Mouse (Mus musculus) forebrain, embryonic 11.5 days (tissue): Measurements from ENCODE around the gene Psmb7. TPM values are rescaled to one million over a fixed set of nuclear protein-coding genes. Genes with fewer than 3 reads are reported as not detected.
A peak's percentile ranks its signal among the peaks of the same experiment; 100 is the strongest.

Experiments used
- ATAC-seq: fragments of 200-750 bp; cut with Nextera tagmentation; replicated peaks from 2 replicates; pipeline ENCODE4 v1.8.0; 2017; ENCODE audit warnings: moderate TSS enrichment; ENCODE audit not compliant: low FRiP score
- DNase-seq: peaks from one replicate; pipeline ENCODE4 v3.0.0-alpha.2; 2017; ENCODE audit warnings: low spot score
- H3K27ac ChIP-seq: fragments of 300-500 bp; sonication (generic); 2 replicates; pipeline ENCODE4 v1.5.1; 2014; ENCODE audit warnings: low read depth, low read length
- H3K27me3 ChIP-seq: fragments of 300-500 bp; sonication (generic); 2 replicates; pipeline ENCODE4 v1.6.1; 2014; ENCODE audit warnings: mild to moderate bottlenecking, low read length, mixed read lengths; ENCODE audit not compliant: control insufficient read depth, insufficient read depth
- H3K36me3 ChIP-seq: fragments of 300-500 bp; sonication (generic); 2 replicates; pipeline ENCODE4 v1.6.1; 2014; ENCODE audit warnings: mild to moderate bottlenecking, low read length, moderate library complexity, mixed read lengths; ENCODE audit not compliant: control insufficient read depth, insufficient read depth
- H3K4me1 ChIP-seq: fragments of 300-500 bp; sonication (generic); replicated peaks from 2 replicates; pipeline ENCODE4 v1.6.1; 2014; ENCODE audit warnings: low read length, mixed read lengths; ENCODE audit not compliant: control insufficient read depth, insufficient read depth
- H3K4me2 ChIP-seq: fragments of 300-500 bp; sonication (generic); 2 replicates; pipeline ENCODE4 v1.6.1; 2014; ENCODE audit warnings: low read depth, mild to moderate bottlenecking, low read length, moderate library complexity, mixed read lengths; ENCODE audit not compliant: severe bottlenecking
- H3K4me3 ChIP-seq: fragments of 300-500 bp; sonication (generic); 2 replicates; pipeline ENCODE4 v1.5.1; 2014; ENCODE audit warnings: low read depth, low read length
- H3K9ac ChIP-seq: fragments of 300-500 bp; sonication (generic); 2 replicates; pipeline ENCODE4 v1.6.1; 2014; ENCODE audit warnings: low read length
- H3K9me3 ChIP-seq: fragments of 300-500 bp; sonication (generic); 2 replicates; pipeline ENCODE4 v1.6.1; 2016; ENCODE audit warnings: low read length, mixed read lengths; ENCODE audit not compliant: control insufficient read depth
- WGBS: fragments of 180-500 bp; shearing (Covaris S2); extraction: QIAGEN DNeasy Blood & Tissue Kit; methylation state at CpG from one replicate; pipeline ENCODE4 v1.1.7; 2014; 5-methylcytosine and 5-hydroxymethylcytosine counted together
- polyA plus RNA-seq: library from polyadenylated mRNA; unstranded; fragments of >200 nt; fragmentation: Nextera tagmentation; extraction: Ambion mirVana; gene quantifications from 2 replicates; pipeline ENCODE4 v1.2.1, GENCODE M21; 2014

Psmb7 gene
- polyA plus RNA-seq, 1 experiment from 2014 or later, result 333 TPM

GRCm38 (mm10) chr2:38614437-38614836 lies 29.4 kb downstream of the Psmb7 start:
- no peak overlapping the region for H3K4me2 ChIP-seq
- no peak overlapping the region for H3K27ac ChIP-seq
- WGBS, result 82% methylated on average over 6 of the region's 6 CpGs
- no peak for ATAC-seq
- H3K4me1 ChIP-seq, result peaks cover 14% of the 10 kb centered on the region
- H3K9ac ChIP-seq, result no peak overlapping the region
- no peaks in the 10 kb centered on the region; the same call in 1 of the 2 replicates for H3K36me3 ChIP-seq
- H3K27me3 ChIP-seq, result no peaks in the 10 kb centered on the region
- no peak overlapping the region for H3K4me3 ChIP-seq
- DNase-seq, result no peak
- no peaks in the 10 kb centered on the region for H3K9me3 ChIP-seq

- no peaks in the 10 kb centered on the region for H3K27me3 ChIP-seq
- H3K4me1 ChIP-seq, result peaks cover 18% of the 10 kb centered on the region
- H3K27ac ChIP-seq, result no peak overlapping the region
- H3K36me3 ChIP-seq, result no peaks in the 10 kb centered on the region; the same call in 1 of the 2 replicates
- no peak for ATAC-seq
- no peak overlapping the region for H3K4me3 ChIP-seq
- no peaks in the 10 kb centered on the region for H3K9me3 ChIP-seq
- DNase-seq, result peak; percentile 29
- no peak overlapping the region for H3K4me2 ChIP-seq
- 95% methylated on average over 3 of the region's 3 CpGs for WGBS
- no peak overlapping the region for H3K9ac ChIP-seq
These were observed 30.3 kb downstream of the Psmb7 start for GRCm38 (mm10) chr2:38613576-38613975.

GRCm38 (mm10) chr2:38612596-38612995 lies 31.3 kb downstream of the Psmb7 start:
- Histone ChIP-seq H3K4me3 (no peak overlapping the region), H3K9ac (no peak overlapping the region), H3K27me3 (no peaks in the 10 kb centered on the region), H3K27ac (no peak overlapping the region), H3K4me1 (peaks cover 18% of the 10 kb centered on the region), H3K4me2 (no peak overlapping the region), H3K9me3 (no peaks in the 10 kb centered on the region), H3K36me3 (no peaks in the 10 kb centered on the region; the same call in 1 of the 2 replicates)
- DNase-seq (peak; percentile 25), ATAC-seq (no peak)
- WGBS, result 91% methylated on average over 6 of the region's 6 CpGs

- H3K36me3 ChIP-seq, result no peaks in the 10 kb centered on the region; the same call in 1 of the 2 replicates
- no peak for ATAC-seq
These were observed 33.7 kb downstream of the Psmb7 start for GRCm38 (mm10) chr2:38610161-38610560.

GRCm38 (mm10) chr2:38609310-38609709 lies 34.6 kb downstream of the Psmb7 start:
- DNase-seq (peak; percentile 61), ATAC-seq (peak; percentile 83; the same call in 1 of the 2 replicates)
- no peak overlapping the region for H3K9ac ChIP-seq
- WGBS, result 42% methylated on average over 11 of the region's 11 CpGs
- peaks cover 10% of the 10 kb centered on the region for H3K4me1 ChIP-seq
- H3K27ac ChIP-seq, result no peak overlapping the region; the same call in 1 of the 2 replicates
- H3K9me3 ChIP-seq, result no peaks in the 10 kb centered on the region
- H3K4me2 ChIP-seq, result no peak overlapping the region
- no peaks in the 10 kb centered on the region; the same call in 1 of the 2 replicates for H3K36me3 ChIP-seq
- H3K4me3 ChIP-seq, result no peak overlapping the region
- H3K27me3 ChIP-seq, result no peaks in the 10 kb centered on the region

More at GRCm38 (mm10) chr2:38610161-38610560, 33.7 kb downstream of the Psmb7 start:
- peaks cover 13% of the 10 kb centered on the region for H3K4me1 ChIP-seq
- H3K27ac ChIP-seq, result no peak overlapping the region
- H3K9me3 ChIP-seq, result no peaks in the 10 kb centered on the region
- H3K4me2 ChIP-seq, result no peak overlapping the region
- WGBS, result 84% methylated on average over 2 of the region's 2 CpGs
- no peaks in the 10 kb centered on the region for H3K27me3 ChIP-seq
- no peak overlapping the region for H3K9ac ChIP-seq
- H3K4me3 ChIP-seq, result no peak overlapping the region
- peak; percentile 43 for DNase-seq

- DNase-seq (peak; percentile 48), ATAC-seq (0 out of 2 replicates have a peak, but pooled peaks have one; percentile 27)
- no peak overlapping the region for H3K4me3 ChIP-seq
- no peaks in the 10 kb centered on the region for H3K9me3 ChIP-seq
- no peaks in the 10 kb centered on the region for H3K27me3 ChIP-seq
- WGBS, result 70% methylated on average over 5 of the region's 5 CpGs
- no peak overlapping the region for H3K9ac ChIP-seq
- H3K4me2 ChIP-seq, result no peak overlapping the region
- peaks cover 10% of the 10 kb centered on the region for H3K4me1 ChIP-seq
- H3K27ac ChIP-seq, result peak overlapping the region; percentile 0
- no peaks in the 10 kb centered on the region; the same call in 1 of the 2 replicates for H3K36me3 ChIP-seq
These were observed 35.0 kb downstream of the Psmb7 start for GRCm38 (mm10) chr2:38608831-38609309.

- no peaks in the 10 kb centered on the region; the same call in 1 of the 2 replicates for H3K36me3 ChIP-seq
- WGBS, result 85% methylated on average over 1 of the region's 1 CpGs
- H3K4me1 ChIP-seq, result peaks cover 10% of the 10 kb centered on the region
- H3K9ac ChIP-seq, result no peak overlapping the region
- H3K9me3 ChIP-seq, result no peaks in the 10 kb centered on the region
- DNase-seq, result peak; percentile 14
- ATAC-seq, result no peak
- H3K27ac ChIP-seq, result no peak overlapping the region
- H3K4me2 ChIP-seq, result no peak overlapping the region
- no peaks in the 10 kb centered on the region for H3K27me3 ChIP-seq
- H3K4me3 ChIP-seq, result no peak overlapping the region
These were observed 36.2 kb downstream of the Psmb7 start for GRCm38 (mm10) chr2:38607716-38608115.

- Histone ChIP-seq H3K36me3 (no peaks in the 10 kb centered on the region), H3K9ac (no peak overlapping the region), H3K4me2 (no peak overlapping the region), H3K27ac (no peak overlapping the region), H3K4me1 (no peaks in the 10 kb centered on the region), H3K9me3 (no peaks in the 10 kb centered on the region), H3K4me3 (no peak overlapping the region), H3K27me3 (no peaks in the 10 kb centered on the region)
- ATAC-seq (no peak), DNase-seq (no peak)
These were observed 43.0 kb downstream of the Psmb7 start for GRCm38 (mm10) chr2:38600842-38601241.

GRCm38 (mm10) chr2:38598395-38598794 lies 45.5 kb downstream of the Psmb7 start:
- DNase-seq (no peak), ATAC-seq (no peak)
- H3K9ac ChIP-seq, result no peak overlapping the region
- H3K4me3 ChIP-seq, result no peak overlapping the region
- H3K27me3 ChIP-seq, result no peaks in the 10 kb centered on the region
- H3K4me1 ChIP-seq, result no peaks in the 10 kb centered on the region
- no peaks in the 10 kb centered on the region for H3K36me3 ChIP-seq
- WGBS, result 94% methylated on average over 2 of the region's 2 CpGs
- H3K4me2 ChIP-seq, result no peak overlapping the region
- no peaks in the 10 kb centered on the region for H3K9me3 ChIP-seq
- H3K27ac ChIP-seq, result no peak overlapping the region
